Mouse (Mus musculus): Measurements from ENCODE around the gene Ywhah.

- TF ChIP-seq CTCF (IDR thresholded peaks at IDR 0.05; ENCODE audit: insufficient read depth, low read depth, low read length) (no peak), POLR2A (IDR thresholded peaks at IDR 0.05; ENCODE audit: insufficient read depth, low read depth, low read length) (no peak)
Observed at GRCm38 (mm10) chr5:33076490-33077191, 58.0 kb downstream of the Ywhah start.
